Mouse (Mus musculus): ENCODE measurements at regions not wholly inside any gene's neighbourhood (a gene's known extent, or its start where the extent isn't known, plus 50 kb on each side); places are given as distances from the start of the nearest gene placed in this dataset.

DNA sequence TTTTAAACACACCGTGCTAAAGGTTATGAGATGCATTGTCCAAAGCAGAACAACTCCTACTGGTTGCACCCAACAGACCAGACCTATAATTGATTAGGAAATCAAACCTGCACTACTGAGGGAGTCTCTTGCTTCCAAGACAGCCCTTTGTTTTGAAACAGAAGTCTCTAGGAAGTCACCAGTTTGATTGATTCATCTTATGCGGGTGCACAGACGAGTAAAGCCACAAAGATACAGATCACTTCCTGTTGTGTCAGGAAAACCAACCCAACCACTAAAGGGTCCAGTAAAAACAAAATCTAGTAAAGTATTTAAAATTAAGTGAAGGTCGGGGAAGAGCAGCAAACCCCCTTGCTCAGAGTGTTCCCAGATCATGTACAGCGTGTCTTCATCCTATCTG is 58.3 kb upstream of the N6amt1 start:
- DNase-seq = no peak

DNA sequence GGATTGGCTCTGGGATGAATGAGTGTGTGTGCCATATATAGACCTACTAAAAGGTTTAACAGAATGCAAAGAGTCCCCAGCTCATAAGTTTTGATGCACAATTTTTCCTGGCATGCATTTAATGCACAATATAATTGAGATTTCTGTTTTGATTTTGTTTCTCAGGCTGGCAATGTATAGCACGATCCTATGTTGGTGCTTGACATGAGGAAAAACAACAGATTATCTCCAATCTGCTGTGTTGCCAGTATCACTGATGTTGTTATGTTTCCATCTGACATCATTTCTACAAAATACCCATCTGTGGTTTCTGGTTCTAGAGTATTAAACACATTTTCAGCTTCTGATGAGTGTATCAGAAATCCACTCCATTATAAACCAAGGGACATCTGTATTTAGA is 61.2 kb upstream of the N6amt1 start:
- no peak for DNase-seq

DNA sequence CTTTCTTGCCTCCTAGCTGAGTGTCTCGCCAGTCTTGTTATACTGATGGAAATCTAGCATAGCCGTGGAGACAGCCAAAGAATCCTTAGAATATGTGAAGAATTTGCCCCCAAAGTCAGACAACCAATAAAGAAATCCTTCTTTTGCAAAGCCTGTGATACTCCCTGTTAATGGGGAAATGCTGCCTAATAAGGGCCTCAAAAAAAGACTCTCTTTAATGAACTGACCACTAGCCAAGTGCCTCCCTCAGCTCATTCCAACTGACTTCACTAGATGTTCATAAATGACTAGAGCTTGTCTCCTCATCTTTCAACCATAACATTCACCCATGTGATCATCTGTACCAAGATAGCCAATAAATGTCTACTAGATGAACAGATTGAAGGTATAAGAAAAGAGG is 62.3 kb upstream of the N6amt1 start:
- DNase-seq = no peak

DNA sequence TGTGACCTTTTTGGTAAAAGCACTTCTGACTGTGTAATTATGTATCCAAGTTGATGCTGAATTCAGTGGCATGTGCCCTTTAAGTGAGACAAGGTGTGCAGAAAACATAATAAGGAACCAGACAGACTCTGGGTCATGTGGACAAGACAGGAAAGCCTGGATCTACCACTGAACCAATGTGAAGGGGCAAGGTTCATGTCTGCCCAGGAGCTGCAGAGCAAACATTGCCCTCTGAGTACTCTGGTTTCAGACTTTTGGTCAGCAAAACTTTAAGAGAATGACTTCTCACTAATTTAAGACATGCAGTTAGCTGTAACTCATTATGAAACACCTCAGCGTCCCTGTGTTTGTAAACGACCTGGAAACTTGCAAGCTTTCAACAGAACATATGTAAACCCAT is 68.3 kb upstream of the N6amt1 start:
- DNase-seq = no peak

DNA sequence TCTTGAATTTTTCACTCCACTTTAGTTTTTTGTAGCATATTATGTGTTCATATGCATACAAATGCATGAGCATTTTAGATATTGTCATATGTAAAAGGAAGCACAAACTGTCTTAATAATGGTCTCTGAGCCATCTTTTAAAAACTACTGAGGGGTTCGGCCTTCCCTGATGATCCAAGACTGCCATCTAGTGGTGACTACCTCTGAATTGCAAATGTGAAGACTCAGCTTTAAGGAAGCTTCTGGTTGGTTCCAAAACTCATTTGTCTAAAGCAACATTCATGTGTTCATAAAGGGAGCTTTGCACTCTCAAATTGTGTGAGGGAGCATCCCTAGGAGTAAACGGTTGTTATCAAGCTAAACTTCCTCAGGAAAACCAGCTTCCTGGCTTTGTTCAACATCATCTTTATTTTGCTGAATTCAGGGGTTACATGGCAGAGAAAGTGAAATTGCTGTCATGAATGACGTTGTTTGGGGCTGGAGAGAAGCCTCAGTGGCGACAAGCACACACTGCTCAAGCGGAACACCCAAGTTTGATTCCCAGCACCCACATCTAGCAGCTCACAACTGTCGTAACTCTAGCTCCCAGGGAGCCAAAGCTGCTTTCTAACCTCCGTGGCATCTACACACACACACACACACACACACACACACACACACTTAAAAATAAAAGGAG is 69.0 kb upstream of the N6amt1 start:
- peak in 1 of 2 experiments; percentile 3 for DNase-seq

GRCm38 (mm10) chr16:87278518-87278917 is 75.5 kb upstream of the N6amt1 start:
- no peak for DNase-seq

DNA sequence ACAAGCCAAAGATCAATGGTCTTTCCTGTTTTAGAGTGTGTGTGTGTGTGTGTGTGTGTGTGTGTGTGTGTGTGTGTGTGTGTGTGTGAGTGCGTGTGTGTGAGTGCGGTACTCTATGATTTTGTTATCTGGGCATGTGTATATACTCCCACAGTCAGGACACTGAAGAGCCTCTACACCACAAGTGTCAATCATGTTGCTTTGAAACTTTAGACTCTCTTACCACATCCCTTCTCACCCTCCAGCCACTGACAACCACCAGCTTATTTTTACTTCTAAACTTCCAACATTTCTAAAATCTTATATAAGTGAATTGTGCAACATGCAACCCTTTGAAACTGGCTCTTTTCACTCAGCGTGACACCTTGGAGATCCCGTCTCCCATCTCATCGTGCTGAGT is 81.6 kb upstream of the N6amt1 start:
- DNase-seq = no peak

- no peak for DNase-seq
These were observed 85.8 kb upstream of the N6amt1 start for GRCm38 (mm10) chr16:87267954-87268804.

GRCm38 (mm10) chr16:87267517-87267916 is 86.5 kb upstream of the N6amt1 start:
- no peak for DNase-seq

DNA sequence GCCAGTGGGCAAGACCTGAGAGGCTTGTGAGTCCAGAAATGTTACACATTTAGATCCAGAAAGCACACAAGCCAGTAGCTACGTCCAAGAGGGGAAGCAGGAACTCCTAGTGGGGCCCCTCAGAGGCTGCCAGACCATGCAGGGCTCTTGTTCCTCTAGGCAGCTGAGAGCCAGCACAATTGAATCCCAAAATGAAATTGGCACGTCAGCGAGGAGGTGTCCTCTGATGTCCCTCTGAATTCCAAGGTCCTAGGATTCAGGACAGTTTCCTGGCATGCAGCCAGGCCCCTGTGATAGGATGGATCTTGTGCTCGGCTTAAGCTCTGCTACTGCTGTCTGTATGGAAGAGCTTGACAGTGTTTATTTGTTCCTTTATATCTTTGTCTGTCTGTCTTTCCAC is 90.4 kb upstream of the N6amt1 start:
- DNase-seq = no peak

DNA sequence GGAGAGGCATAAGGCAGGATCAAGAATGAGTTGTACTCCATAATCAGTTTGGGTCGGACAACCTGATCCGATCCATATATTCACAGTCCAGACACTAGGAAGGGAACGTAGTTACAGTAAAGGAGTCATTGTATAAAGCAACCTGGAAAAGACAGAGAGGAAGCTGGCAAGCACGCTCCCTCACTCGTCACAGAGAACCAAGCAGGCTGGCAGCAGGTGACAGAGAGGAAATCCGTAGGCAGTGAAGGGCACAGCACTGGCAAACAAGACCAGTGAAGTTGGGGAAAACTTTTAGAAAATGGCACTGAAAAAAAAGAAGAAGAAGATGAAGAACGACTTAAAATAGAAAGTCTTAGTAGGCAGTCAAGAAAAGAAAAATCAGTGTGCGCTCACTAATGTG is 90.9 kb upstream of the N6amt1 start:
- DNase-seq = no peak

DNA sequence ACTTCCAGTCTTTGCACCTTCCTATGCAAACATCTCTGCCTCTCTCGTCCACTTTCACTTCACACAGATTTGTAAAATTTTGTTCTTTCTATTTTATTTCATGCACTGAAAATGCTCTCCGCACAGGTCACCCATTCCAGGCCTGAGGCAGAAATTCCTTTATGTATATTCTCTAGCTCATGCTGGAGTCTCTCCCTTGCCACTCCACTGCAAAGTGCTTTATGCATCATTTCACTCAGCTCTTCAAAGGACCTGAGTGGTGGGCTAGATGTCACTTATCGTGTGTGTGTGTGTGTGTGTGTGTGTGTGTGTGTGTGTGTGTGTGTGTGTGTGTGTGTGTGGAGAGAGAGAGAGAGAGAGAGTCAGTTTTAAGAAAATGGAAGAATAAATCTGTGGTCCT is 91.5 kb upstream of the N6amt1 start:
- no peak for DNase-seq

GRCm38 (mm10) chr16:87261527-87261926 is 92.5 kb upstream of the N6amt1 start:
- DNase-seq = no peak

- DNase-seq = no peak
These were observed 99.2 kb upstream of the N6amt1 start for GRCm38 (mm10) chr16:87254736-87255135.

GRCm38 (mm10) chr16:87250531-87250930 is 103.5 kb upstream of the N6amt1 start:
- no peak for DNase-seq

GRCm38 (mm10) chr16:87249903-87250302 is 104.1 kb upstream of the N6amt1 start:
- DNase-seq = no peak

DNA sequence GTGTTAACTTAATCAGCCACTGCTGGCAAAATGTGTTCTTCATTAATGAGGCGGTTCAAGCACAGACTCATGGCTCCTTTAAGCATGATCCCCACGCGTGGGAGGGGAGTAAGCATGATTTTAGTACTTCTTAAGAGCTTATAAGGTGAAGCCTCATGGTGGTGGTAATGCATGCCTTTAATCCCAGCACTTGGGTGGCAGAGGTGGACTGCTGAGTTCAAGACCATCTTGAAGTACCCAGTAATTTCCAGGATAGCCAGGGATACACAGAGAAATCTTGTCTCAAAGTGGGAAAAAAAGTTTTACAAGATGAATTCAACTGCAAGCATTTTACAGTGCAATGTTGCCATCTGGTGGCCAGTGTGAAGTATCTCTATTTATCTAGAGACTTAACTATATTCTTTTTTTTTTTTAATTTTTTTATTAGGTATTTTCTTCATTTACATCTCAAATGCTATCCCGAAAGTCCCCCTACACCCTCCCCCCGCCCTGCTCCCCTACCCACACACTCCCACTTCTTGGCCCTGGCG is 105.4 kb upstream of the N6amt1 start:
- DNase-seq = no peak

DNA sequence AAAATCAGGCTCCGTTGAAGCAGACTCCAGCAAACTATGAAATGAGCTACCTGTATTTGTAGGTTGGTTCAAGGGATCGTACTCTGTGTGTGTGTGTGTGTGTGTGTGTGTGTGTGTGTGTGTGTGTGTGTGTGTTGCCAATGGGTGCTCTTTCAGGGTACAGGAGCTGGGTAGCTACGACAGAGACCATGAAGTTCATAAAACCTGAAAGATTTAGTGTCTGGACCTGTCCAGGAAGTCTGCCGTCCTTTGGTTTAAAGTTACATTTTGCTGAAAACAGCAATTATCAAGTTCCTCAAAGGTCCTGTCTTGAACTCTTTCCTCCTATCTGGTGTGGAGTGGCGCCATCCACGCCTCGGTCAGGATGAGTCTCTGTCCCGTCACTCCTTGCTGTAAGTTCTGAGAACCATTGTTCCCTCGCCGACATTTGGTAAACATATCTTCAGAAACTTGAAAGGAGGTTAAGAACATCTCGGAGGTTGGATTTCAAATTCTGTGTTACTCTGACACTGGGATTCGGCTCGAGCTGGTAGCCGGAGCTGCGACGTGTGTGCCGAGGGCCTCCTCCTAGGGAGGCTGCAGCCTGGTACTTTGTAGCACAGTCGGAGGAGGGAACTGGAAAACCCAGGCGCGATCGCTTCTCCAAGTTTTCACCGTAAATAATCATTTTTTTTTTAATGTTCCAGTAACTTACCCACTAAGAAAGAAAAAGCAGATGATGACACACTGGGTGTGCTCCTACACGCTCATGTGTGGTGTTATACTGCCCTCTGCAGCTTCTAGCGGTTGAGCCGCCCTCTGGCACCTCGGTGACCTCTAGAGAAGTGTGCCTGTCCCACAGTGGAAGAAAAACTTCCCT is 107.8 kb upstream of the N6amt1 start:
- DNase-seq = no peak

DNA sequence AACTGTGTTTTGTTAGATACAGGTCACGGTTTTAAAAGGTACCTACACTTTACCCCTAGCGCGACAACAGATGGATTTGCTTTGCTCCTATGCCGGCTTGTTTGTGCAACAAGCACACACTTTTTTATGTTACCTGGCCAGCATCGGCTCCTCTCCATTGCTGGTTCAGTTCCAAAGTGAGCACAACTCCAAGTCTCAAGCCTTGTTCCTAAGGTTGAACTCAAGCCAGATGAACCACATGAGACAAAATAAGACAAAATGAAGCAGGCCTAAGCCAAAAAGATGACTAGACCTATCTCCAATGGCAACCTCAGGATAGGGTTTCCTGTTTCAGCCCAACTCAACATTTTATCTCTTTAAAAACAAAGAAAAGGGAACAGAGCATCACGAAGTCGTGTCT is 108.5 kb upstream of the N6amt1 start:
- DNase-seq = no peak

DNA sequence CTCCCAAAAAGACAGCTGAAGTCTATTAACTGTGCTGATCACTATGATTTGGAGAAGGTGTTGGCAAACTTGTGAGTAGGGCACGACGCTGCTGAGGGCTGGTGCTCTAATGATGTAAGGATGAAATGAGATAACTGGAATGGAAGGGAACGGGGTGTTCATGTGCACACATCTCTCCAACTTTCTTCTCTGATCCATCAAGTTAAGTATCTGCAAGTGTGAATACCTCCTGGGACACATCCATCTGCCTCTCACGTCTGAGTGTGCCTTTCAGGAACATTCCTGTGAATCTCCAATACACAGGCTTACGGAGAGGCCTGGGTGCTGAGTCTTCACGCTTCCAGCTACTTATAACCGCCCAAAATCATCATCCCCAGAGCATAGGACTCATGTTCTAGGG is 112.0 kb upstream of the N6amt1 start:
- DNase-seq = no peak

DNA sequence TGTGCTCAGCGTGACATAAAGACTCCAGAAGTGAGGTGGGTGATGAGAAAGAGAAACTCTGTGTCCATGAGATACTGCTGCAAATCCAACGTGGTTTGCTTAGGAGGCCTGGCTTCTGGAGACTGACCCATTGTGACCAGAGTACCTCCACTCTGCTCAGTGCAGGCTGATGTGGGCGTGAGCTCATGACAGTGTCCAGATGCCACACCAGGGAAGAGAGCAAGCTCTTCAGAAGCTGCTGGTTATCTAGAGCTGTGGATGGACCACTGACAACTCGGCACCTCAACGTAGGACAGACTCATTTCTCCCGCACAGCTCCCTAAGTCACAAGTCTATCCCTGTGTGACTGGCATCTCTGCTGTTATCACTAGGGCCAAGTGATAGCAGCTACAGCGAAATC is 114.9 kb upstream of the N6amt1 start:
- no peak for DNase-seq

DNA sequence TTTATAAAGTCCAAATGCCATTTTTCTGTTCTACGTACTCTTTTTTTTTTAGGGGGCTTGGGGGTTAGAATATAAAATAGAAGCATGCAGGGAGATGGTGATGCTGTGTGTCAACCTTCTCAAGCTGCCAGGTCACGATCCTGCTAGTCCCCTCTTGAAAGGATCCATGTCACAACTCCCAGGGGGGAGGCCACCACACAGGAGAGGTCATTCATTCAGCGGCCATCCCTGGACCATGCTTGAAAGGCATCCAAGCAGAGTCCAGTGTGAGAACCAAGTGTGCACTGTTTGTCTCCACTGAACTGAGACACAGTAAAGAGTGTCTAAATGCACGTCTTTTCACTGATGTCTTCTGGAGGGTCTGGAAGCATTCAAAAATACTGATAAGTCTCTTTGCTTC is 119.8 kb upstream of the N6amt1 start:
- DNase-seq = no peak

- no peak for DNase-seq
These were observed 128.4 kb upstream of the N6amt1 start for GRCm38 (mm10) chr16:87225595-87225994.

Data from B cell, adult 2 months (primary cell).